Mouse (Mus musculus): ENCODE results near the gene Rplp1. TPM values are rescaled to one million over a fixed set of nuclear protein-coding genes. Genes with fewer than 3 reads are reported as not detected.
A peak's percentile ranks its signal among the peaks of the same experiment; 100 is the strongest.

Rplp1 gene
- total RNA-seq (2015; ENCODE audit: low replicate concordance) = 655 and 829 TPM in 2 replicates
- 835 and 981 TPM in 2 replicates for total RNA-seq (2017; ENCODE audit: low replicate concordance)

GRCm38 (mm10) chr9:61914203-61914916 is at the start of gene Rplp1:
Gene Rplp1, minus strand, starts transcription at chr9:61914542.
- ATAC-seq (replicated peaks; ENCODE audit: low FRiP score, poor library complexity, severe bottlenecking) = peak; percentile 97

- ATAC-seq (replicated peaks; ENCODE audit: low FRiP score, poor library complexity, severe bottlenecking) = no peak
These were observed 49.0 kb upstream of the Rplp1 start for GRCm38 (mm10) chr9:61963356-61963755.

- no peak for ATAC-seq (replicated peaks; ENCODE audit: low FRiP score, poor library complexity, severe bottlenecking)
These were observed 46.8 kb upstream of the Rplp1 start for GRCm38 (mm10) chr9:61961181-61961580.

- ATAC-seq (replicated peaks; ENCODE audit: low FRiP score, poor library complexity, severe bottlenecking) = no peak
These were observed 46.4 kb upstream of the Rplp1 start for GRCm38 (mm10) chr9:61960753-61961152.

- no peak for ATAC-seq (replicated peaks; ENCODE audit: low FRiP score, poor library complexity, severe bottlenecking)
These were observed 45.7 kb upstream of the Rplp1 start for GRCm38 (mm10) chr9:61959921-61960569.

GRCm38 (mm10) chr9:61954707-61955106 is 40.4 kb upstream of the Rplp1 start:
- no peak for ATAC-seq (replicated peaks; ENCODE audit: low FRiP score, poor library complexity, severe bottlenecking)

- ATAC-seq (replicated peaks; ENCODE audit: low FRiP score, poor library complexity, severe bottlenecking) = no peak
These were observed 37.9 kb upstream of the Rplp1 start for GRCm38 (mm10) chr9:61952241-61952640.

GRCm38 (mm10) chr9:61947402-61948346 is 33.3 kb upstream of the Rplp1 start:
- peak; percentile 87 for ATAC-seq (replicated peaks; ENCODE audit: low FRiP score, poor library complexity, severe bottlenecking)

- peak; percentile 89 for ATAC-seq (replicated peaks; ENCODE audit: low FRiP score, poor library complexity, severe bottlenecking)
These were observed 32.5 kb upstream of the Rplp1 start, which contains the start of gene Kif23 for GRCm38 (mm10) chr9:61946623-61947401. Gene Kif23, minus strand, starts transcription at chr9:61946774.

- ATAC-seq (replicated peaks; ENCODE audit: low FRiP score, poor library complexity, severe bottlenecking) = peak; percentile 57
These were observed 31.8 kb upstream of the Rplp1 start for GRCm38 (mm10) chr9:61945973-61946611.

- no peak for ATAC-seq (replicated peaks; ENCODE audit: low FRiP score, poor library complexity, severe bottlenecking)
These were observed 26.7 kb upstream of the Rplp1 start for GRCm38 (mm10) chr9:61941054-61941453.

GRCm38 (mm10) chr9:61933333-61933732 is 19.0 kb upstream of the Rplp1 start:
- no peak for ATAC-seq (replicated peaks; ENCODE audit: low FRiP score, poor library complexity, severe bottlenecking)

GRCm38 (mm10) chr9:61932009-61932408 is 17.7 kb upstream of the Rplp1 start:
- no peak for ATAC-seq (replicated peaks; ENCODE audit: low FRiP score, poor library complexity, severe bottlenecking)

- ATAC-seq (replicated peaks; ENCODE audit: low FRiP score, poor library complexity, severe bottlenecking) = no peak
These were observed 10.8 kb upstream of the Rplp1 start for GRCm38 (mm10) chr9:61925086-61925660.

GRCm38 (mm10) chr9:61920331-61920730 is 6.0 kb upstream of the Rplp1 start:
- ATAC-seq (replicated peaks; ENCODE audit: low FRiP score, poor library complexity, severe bottlenecking) = no peak

GRCm38 (mm10) chr9:61919464-61919863 is 5.1 kb upstream of the Rplp1 start:
- no peak for ATAC-seq (replicated peaks; ENCODE audit: low FRiP score, poor library complexity, severe bottlenecking)

GRCm38 (mm10) chr9:61917436-61917835 is 3.1 kb upstream of the Rplp1 start:
- ATAC-seq (replicated peaks; ENCODE audit: low FRiP score, poor library complexity, severe bottlenecking) = no peak

- no peak for ATAC-seq (replicated peaks; ENCODE audit: low FRiP score, poor library complexity, severe bottlenecking)
These were observed 2.6 kb upstream of the Rplp1 start for GRCm38 (mm10) chr9:61916986-61917385.
